9 mouse cellular contexts compared by ENCODE assay signal in genomic region chr12:117085661-117086335, GRCm38 (mm10).
DNase-seq lines count a peak whose midpoint lies in the region; ATAC-seq lines count a peak whose summit lies in the region.
"Had no signal": no experiment of that assay in that cellular context is flagged by ENCODE, and none has a peak within 500 bp of the region (broad histone marks: within the 10 kb centered on the region; RNA-seq: fewer than 3 reads in every experiment).

No protein-coding gene starts in this region.

- H3K27ac ChIP-seq in heart, embryonic 12.5 days (ENCODE audit: poor library complexity, severe bottlenecking) = no peak overlapping the region
- H3K27ac ChIP-seq: liver, embryonic 15.5 days; neural tube, embryonic 12.5 days had no signal

- H3K9ac ChIP-seq in heart, embryonic 12.5 days = no peak overlapping the region
- H3K9ac ChIP-seq: liver, embryonic 15.5 days; neural tube, embryonic 12.5 days had no signal

- no peaks in the 10 kb centered on the region for H3K36me3 ChIP-seq in heart, embryonic 12.5 days
- H3K36me3 ChIP-seq: liver, embryonic 15.5 days; neural tube, embryonic 12.5 days had no signal

- H3K27me3 ChIP-seq in heart, embryonic 12.5 days (replicated peaks) = no peaks in the 10 kb centered on the region
- H3K27me3 ChIP-seq: liver, embryonic 15.5 days; neural tube, embryonic 12.5 days had no signal

- no peaks in the 10 kb centered on the region for H3K9me3 ChIP-seq in heart, embryonic 12.5 days (replicated peaks)
- H3K9me3 ChIP-seq: liver, embryonic 15.5 days; neural tube, embryonic 12.5 days had no signal

- peak; percentile 41 to 58 for DNase-seq in heart, postnatal 10 days
- peak; percentile 47 for DNase-seq in right cerebral cortex, postnatal 4 days
- DNase-seq in right cerebral cortex, postnatal 36 days (ENCODE audit: low spot score in 2 of 2) = no peak
- DNase-seq in layer of hippocampus, adult 18-20 months (ENCODE audit: low spot score in 2 of 2) = peak; percentile 67 to 82
- DNase-seq in liver = no peak
- DNase-seq in frontal cortex, postnatal 14 days (ENCODE audit: low spot score in 2 of 2) = no peak

- ATAC-seq in heart, embryonic 12.5 days (ENCODE audit: insufficient number of reproducible peaks, low FRiP score) = no peak

- H3K4me2 ChIP-seq in heart, embryonic 12.5 days = no peak overlapping the region
- H3K4me2 ChIP-seq: liver, embryonic 15.5 days; neural tube, embryonic 12.5 days had no signal

- H3K4me3 ChIP-seq in heart, embryonic 12.5 days = no peak overlapping the region
- H3K4me3 ChIP-seq: liver, embryonic 15.5 days; neural tube, embryonic 12.5 days had no signal

- intact Hi-C loops in heart, postnatal 10 days (cut with DNase I) = no loop called here

- 55% methylated on average over 1 of the region's 1 CpGs for WGBS in heart, embryonic 12.5 days

- H3K4me1 ChIP-seq in heart, embryonic 12.5 days (replicated peaks) = no peaks in the 10 kb centered on the region
- H3K4me1 ChIP-seq: liver, embryonic 15.5 days; neural tube, embryonic 12.5 days had no signal

Comparison
In these comparisons a context has a peak if more than half of its experiments do, and no peak if none do; other contexts are left out.
1. DNase-seq: peak in heart, postnatal 10 days (2 of 2), right cerebral cortex, postnatal 4 days (single experiment) and layer of hippocampus, adult 18-20 months (2 of 2); none in right cerebral cortex, postnatal 36 days (0 of 2), liver (single experiment) and frontal cortex, postnatal 14 days (0 of 2).